Mouse (Mus musculus) ovary, postnatal 10 days (tissue): ENCODE results near the gene Zbtb14.

Source experiments
- DNase-seq: peaks from one replicate; pipeline ENCODE4 v3.0.0; 2022; ENCODE audit warnings: low spot score

The Zbtb14 gene

GRCm38 (mm10) chr17:69382511-69383100, at the start of gene Zbtb14:
TSS of gene Zbtb14 (plus strand) at chr17:69383050.
- DNase-seq = peak; percentile 78

- DNase-seq = no peak
These were observed 36.8 kb upstream of the Zbtb14 start for GRCm38 (mm10) chr17:69346056-69346455.

- DNase-seq = no peak
These were observed 33.8 kb upstream of the Zbtb14 start for GRCm38 (mm10) chr17:69349014-69349531.

GRCm38 (mm10) chr17:69365049-69365448, 17.8 kb upstream of the Zbtb14 start:
- DNase-seq = no peak

- DNase-seq = no peak
These were observed 2.0 kb upstream of the Zbtb14 start for GRCm38 (mm10) chr17:69380838-69381237.

- peak; percentile 67 for DNase-seq
These were observed 521 bp downstream of the Zbtb14 start for GRCm38 (mm10) chr17:69383201-69383940.

- peak; percentile 41 for DNase-seq
These were observed 1.3 kb downstream of the Zbtb14 start for GRCm38 (mm10) chr17:69383941-69384665.

- no peak for DNase-seq
These were observed 13.5 kb downstream of the Zbtb14 start for GRCm38 (mm10) chr17:69396147-69397033.

GRCm38 (mm10) chr17:69397163-69397562, 14.3 kb downstream of the Zbtb14 start:
- no peak for DNase-seq

- no peak for DNase-seq
These were observed 15.2 kb downstream of the Zbtb14 start for GRCm38 (mm10) chr17:69398092-69398491.

- DNase-seq = no peak
These were observed 18.3 kb downstream of the Zbtb14 start for GRCm38 (mm10) chr17:69401146-69401545.

GRCm38 (mm10) chr17:69416163-69416562, 33.3 kb downstream of the Zbtb14 start:
- no peak for DNase-seq

GRCm38 (mm10) chr17:69416920-69417661, 34.2 kb downstream of the Zbtb14 start:
- peak; percentile 94 for DNase-seq

GRCm38 (mm10) chr17:69417724-69418373, 35.0 kb downstream of the Zbtb14 start:
- no peak for DNase-seq

GRCm38 (mm10) chr17:69421592-69421991, 38.7 kb downstream of the Zbtb14 start:
- DNase-seq = no peak

GRCm38 (mm10) chr17:69437836-69438235, 55.0 kb downstream of the Zbtb14 start:
- DNase-seq = no peak

GRCm38 (mm10) chr17:69438486-69438885, 55.6 kb downstream of the Zbtb14 start:
- DNase-seq = no peak

GRCm38 (mm10) chr17:69438990-69439491, 56.2 kb downstream of the Zbtb14 start, which contains the start of gene Akain1:
TSS of gene Akain1 (plus strand) at chr17:69439326.
- DNase-seq = peak; percentile 57

GRCm38 (mm10) chr17:69439571-69440480, 57.0 kb downstream of the Zbtb14 start:
- DNase-seq = no peak
